Mouse (Mus musculus): ENCODE measurements at regions not wholly inside any gene's neighbourhood (a gene's known extent, or its start where the extent isn't known, plus 50 kb on each side); places are given as distances from the start of the nearest gene placed in this dataset.
A peak's percentile ranks its signal among the peaks of the same experiment; 100 is the strongest.

DNA sequence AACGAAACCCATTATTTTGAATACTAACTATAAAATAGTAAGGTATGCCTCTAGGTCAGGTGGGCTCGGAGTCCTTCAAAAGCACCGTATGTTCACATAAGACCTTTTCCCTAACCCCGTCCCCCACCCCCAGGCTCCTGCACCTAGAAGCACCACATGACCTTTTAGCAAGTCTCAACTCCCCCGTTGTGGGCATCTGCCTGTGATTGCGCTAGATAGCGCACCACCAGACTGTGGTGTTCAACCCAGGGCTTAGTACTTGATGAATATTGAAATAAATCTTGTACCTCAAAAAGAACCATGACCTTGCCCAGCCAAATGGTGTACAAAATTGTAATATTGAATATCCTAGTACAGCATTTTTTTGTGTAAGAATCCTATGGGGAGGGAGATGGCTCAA lies 99.8 kb downstream of the Rpap3 start:
- TF ChIP-seq POLR2A (IDR thresholded peaks at IDR 0.05; ENCODE audit: insufficient read depth, low read depth, low read length) = no peak
- no peak for TF ChIP-seq CTCF (IDR thresholded peaks at IDR 0.05; ENCODE audit: insufficient read depth, low read depth, low read length)
- peak overlapping the region; percentile 86 for H3K27ac ChIP-seq (ENCODE audit: insufficient read depth, low read depth, low read length)
- no peak overlapping the region for H3K4me3 ChIP-seq (ENCODE audit: insufficient read depth, low read depth, low read length)
- WGBS = 90% methylated on average over 7 of the region's 7 CpGs
- H3K4me1 ChIP-seq (ENCODE audit: control insufficient read depth, insufficient read depth, low read length) = peaks cover 10% of the 10 kb centered on the region

GRCm38 (mm10) chr15:97603492-97603891 lies 102.1 kb downstream of the Rpap3 start:
- peaks cover 13% of the 10 kb centered on the region for H3K4me1 ChIP-seq (ENCODE audit: control insufficient read depth, insufficient read depth, low read length)
- 50% methylated on average over 6 of the region's 6 CpGs for WGBS
- TF ChIP-seq POLR2A (IDR thresholded peaks at IDR 0.05; ENCODE audit: insufficient read depth, low read depth, low read length) (no peak), CTCF (IDR thresholded peaks at IDR 0.05; ENCODE audit: insufficient read depth, low read depth, low read length) (no peak)

GRCm38 (mm10) chr15:97598270-97598669 lies 107.4 kb downstream of the Rpap3 start:
- WGBS = 22% methylated on average over 8 of the region's 8 CpGs
- Histone ChIP-seq H3K27ac (ENCODE audit: insufficient read depth, low read depth, low read length) (peak overlapping the region; percentile 69), H3K4me3 (ENCODE audit: insufficient read depth, low read depth, low read length) (no peak overlapping the region), H3K4me1 (ENCODE audit: control insufficient read depth, insufficient read depth, low read length) (peaks cover 15% of the 10 kb centered on the region)
- no peak for TF ChIP-seq POLR2A (IDR thresholded peaks at IDR 0.05; ENCODE audit: insufficient read depth, low read depth, low read length)
- no peak for TF ChIP-seq CTCF (IDR thresholded peaks at IDR 0.05; ENCODE audit: insufficient read depth, low read depth, low read length)

More at GRCm38 (mm10) chr15:97603492-97603891, 102.1 kb downstream of the Rpap3 start:
- Histone ChIP-seq H3K27ac (ENCODE audit: insufficient read depth, low read depth, low read length) (no peak overlapping the region), H3K4me3 (ENCODE audit: insufficient read depth, low read depth, low read length) (no peak overlapping the region)

DNA sequence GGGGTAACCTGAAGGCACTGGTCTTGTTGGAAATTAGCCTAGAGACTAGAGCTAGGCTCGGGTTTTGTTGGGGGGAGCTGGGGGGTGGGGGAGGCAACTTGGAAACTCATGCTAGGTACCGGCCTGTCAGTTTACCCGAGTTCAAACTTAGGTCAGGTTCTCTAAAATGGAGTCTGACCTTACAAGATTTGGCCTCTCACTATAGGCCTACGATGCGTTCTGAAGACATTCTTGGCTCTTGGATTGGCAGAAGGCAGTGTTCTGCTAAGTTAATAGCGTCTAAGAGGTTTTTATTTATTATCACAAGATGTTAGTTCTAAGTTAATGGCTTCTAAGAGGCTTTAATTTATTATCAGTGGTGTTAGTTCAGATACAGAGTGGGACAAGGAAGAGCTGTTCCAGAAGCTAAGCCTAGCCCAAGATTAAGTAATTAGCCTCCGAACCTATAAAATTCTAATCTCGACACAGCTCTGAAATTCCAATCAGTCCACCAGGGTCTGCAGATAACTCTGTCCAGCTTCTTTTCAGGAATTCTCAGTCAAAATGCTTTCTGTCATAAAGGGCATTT lies 109.0 kb downstream of the Rpap3 start:
- H3K27ac ChIP-seq (ENCODE audit: insufficient read depth, low read depth, low read length) = no peak overlapping the region
- WGBS = 86% methylated on average over 8 of the region's 8 CpGs
- H3K4me3 ChIP-seq (ENCODE audit: insufficient read depth, low read depth, low read length) = no peak overlapping the region
- TF ChIP-seq CTCF (IDR thresholded peaks at IDR 0.05; ENCODE audit: insufficient read depth, low read depth, low read length) = no peak
- TF ChIP-seq POLR2A (IDR thresholded peaks at IDR 0.05; ENCODE audit: insufficient read depth, low read depth, low read length) = no peak
- peaks cover 15% of the 10 kb centered on the region for H3K4me1 ChIP-seq (ENCODE audit: control insufficient read depth, insufficient read depth, low read length)

DNA sequence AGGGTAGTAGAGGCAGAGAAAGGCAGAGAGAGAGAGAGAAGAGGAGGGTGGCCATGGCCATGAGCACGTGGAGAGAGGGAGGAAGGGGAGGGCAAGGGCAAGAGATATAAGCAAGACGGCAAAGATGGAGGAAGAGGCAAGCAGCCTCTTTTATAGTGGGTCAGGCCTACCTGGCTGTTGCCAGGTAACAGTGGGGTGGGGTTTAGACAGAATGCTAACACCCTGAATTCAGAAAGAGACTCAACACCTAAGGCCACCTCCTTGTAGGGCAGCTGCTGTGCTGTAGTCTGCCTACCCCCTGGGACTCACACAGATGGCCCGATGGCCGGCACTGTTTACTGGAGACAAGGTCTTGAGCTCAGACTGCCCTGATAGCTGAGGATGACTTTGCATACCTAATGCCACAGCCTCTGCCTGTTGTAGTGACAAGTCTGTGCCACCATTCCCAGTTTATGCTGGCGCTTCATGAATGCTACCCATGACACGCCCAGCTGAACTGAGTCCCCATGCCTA lies 110.3 kb downstream of the Rpap3 start:
- WGBS = 91% methylated on average over 6 of the region's 6 CpGs
- no peak overlapping the region for H3K4me3 ChIP-seq (ENCODE audit: insufficient read depth, low read depth, low read length)
- TF ChIP-seq POLR2A (IDR thresholded peaks at IDR 0.05; ENCODE audit: insufficient read depth, low read depth, low read length) (no peak), CTCF (IDR thresholded peaks at IDR 0.05; ENCODE audit: insufficient read depth, low read depth, low read length) (no peak)
- H3K4me1 ChIP-seq (ENCODE audit: control insufficient read depth, insufficient read depth, low read length) = peaks cover 15% of the 10 kb centered on the region
- H3K27ac ChIP-seq (ENCODE audit: insufficient read depth, low read depth, low read length) = no peak overlapping the region

DNA sequence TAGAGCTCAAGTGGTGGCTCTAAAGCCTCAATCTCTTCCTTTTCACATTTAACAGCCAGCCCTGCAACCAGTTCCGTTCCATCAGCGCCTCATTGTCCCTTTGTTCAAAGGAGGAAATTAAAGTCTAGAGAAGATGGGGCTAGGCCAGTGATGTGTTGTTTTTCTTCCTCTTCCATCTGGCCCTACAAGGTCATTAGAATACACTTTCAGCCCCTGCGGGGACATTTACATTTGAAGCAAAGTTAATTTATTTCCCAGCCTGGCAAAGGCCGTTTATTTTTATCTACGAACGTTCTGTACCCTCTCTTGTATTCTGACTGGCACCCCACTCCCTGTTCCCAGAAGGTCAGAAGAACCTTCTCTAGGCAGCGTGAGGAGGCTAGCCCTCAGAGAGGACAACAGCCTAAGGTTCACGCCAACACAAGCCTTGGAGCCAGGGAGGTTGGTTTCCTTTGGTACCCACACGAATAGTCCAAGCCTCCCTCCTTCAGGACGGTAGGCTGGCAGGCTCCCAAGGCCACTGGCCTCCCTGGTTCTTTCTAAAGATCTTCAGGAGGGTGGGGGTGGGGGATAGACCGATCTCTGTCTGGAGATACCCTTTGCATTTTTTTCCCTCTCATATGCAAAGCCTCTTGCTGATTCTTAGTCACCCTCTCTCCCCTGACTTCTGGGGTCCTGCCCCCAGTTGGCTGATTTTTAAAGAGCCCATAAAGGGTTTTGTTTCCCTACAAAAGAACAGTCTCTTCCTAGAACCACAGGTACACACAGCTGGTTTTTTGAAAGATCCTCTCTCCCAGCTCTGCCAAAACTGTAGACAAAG lies 111.6 kb downstream of the Rpap3 start:
- Histone ChIP-seq H3K27ac (ENCODE audit: insufficient read depth, low read depth, low read length) (no peak overlapping the region), H3K4me3 (ENCODE audit: insufficient read depth, low read depth, low read length) (no peak overlapping the region), H3K4me1 (ENCODE audit: control insufficient read depth, insufficient read depth, low read length) (peaks cover 12% of the 10 kb centered on the region)
- TF ChIP-seq CTCF (IDR thresholded peaks at IDR 0.05; ENCODE audit: insufficient read depth, low read depth, low read length) (no peak), POLR2A (IDR thresholded peaks at IDR 0.05; ENCODE audit: insufficient read depth, low read depth, low read length) (no peak)
- 53% methylated on average over 11 of the region's 11 CpGs for WGBS

- H3K4me3 ChIP-seq (ENCODE audit: insufficient read depth, low read depth, low read length) = no peak overlapping the region
- no peak overlapping the region for H3K27ac ChIP-seq (ENCODE audit: insufficient read depth, low read depth, low read length)
- peaks cover 10% of the 10 kb centered on the region for H3K4me1 ChIP-seq (ENCODE audit: control insufficient read depth, insufficient read depth, low read length)
- WGBS = 84% methylated on average over 11 of the region's 11 CpGs
- TF ChIP-seq CTCF (IDR thresholded peaks at IDR 0.05; ENCODE audit: insufficient read depth, low read depth, low read length) (no peak), POLR2A (IDR thresholded peaks at IDR 0.05; ENCODE audit: insufficient read depth, low read depth, low read length) (no peak)
Measured at GRCm38 (mm10) chr15:97592786-97593185, 112.8 kb downstream of the Rpap3 start.

GRCm38 (mm10) chr15:97591406-97591805 lies 114.2 kb downstream of the Rpap3 start:
- Histone ChIP-seq H3K4me3 (ENCODE audit: insufficient read depth, low read depth, low read length) (no peak overlapping the region), H3K4me1 (ENCODE audit: control insufficient read depth, insufficient read depth, low read length) (peaks cover 3% of the 10 kb centered on the region; the same call in 1 of the 2 replicates), H3K27ac (ENCODE audit: insufficient read depth, low read depth, low read length) (no peak overlapping the region)
- WGBS = 84% methylated on average over 4 of the region's 4 CpGs
- no peak for TF ChIP-seq POLR2A (IDR thresholded peaks at IDR 0.05; ENCODE audit: insufficient read depth, low read depth, low read length)
- no peak for TF ChIP-seq CTCF (IDR thresholded peaks at IDR 0.05; ENCODE audit: insufficient read depth, low read depth, low read length)

DNA sequence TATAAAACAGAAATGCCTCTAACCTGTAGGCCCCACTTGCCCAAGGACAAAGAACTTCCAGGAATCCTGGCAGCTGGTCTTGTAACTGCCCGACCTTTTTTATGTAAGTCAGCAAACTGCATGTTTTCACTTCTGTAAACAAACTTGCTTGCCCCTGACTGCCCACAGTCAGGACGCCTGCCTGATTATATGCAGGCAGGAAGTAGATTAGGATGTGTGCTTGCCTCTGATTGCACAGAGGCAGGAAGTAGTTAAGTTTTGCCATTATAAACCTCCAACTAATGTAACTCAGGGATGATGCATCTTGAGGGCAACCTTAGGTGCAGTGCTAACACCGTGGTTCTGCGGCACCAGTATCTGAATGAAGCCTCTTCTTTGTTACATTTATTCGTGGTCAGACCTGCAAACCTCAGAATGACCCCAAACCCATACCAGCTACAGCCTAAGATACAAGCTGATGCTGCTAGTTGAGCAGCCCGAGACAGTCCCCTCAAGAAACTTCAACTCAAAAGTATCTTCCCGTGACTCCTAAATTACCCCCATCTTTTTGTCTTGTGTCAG lies 114.8 kb downstream of the Rpap3 start:
- 87% methylated on average over 7 of the region's 7 CpGs for WGBS
- Histone ChIP-seq H3K4me3 (ENCODE audit: insufficient read depth, low read depth, low read length) (no peak overlapping the region), H3K27ac (ENCODE audit: insufficient read depth, low read depth, low read length) (no peak overlapping the region), H3K4me1 (ENCODE audit: control insufficient read depth, insufficient read depth, low read length) (peaks cover 3% of the 10 kb centered on the region; the same call in 1 of the 2 replicates)
- no peak for TF ChIP-seq CTCF (IDR thresholded peaks at IDR 0.05; ENCODE audit: insufficient read depth, low read depth, low read length)
- no peak for TF ChIP-seq POLR2A (IDR thresholded peaks at IDR 0.05; ENCODE audit: insufficient read depth, low read depth, low read length)
